Mouse (Mus musculus): ENCODE measurements around the gene Amn1. TPM values are rescaled to one million over a fixed set of nuclear protein-coding genes. Genes with fewer than 3 reads are reported as not detected.

Gene Amn1
- polyA plus RNA-seq (2021; fragmentation: Nextera tagmentation) = 31.8 and 43.6 TPM in 2 replicates
- long read RNA-seq, experiment 1, full-length matches to known transcripts = 35 of 45 reads
- long read RNA-seq, experiment 1, partial matches to known transcripts = 5 of 45 reads
- long read RNA-seq, experiment 1, other reads (novel, unspliced or antisense) = 5 of 45 reads
- long read RNA-seq, experiment 2, transcript Amn1-201 (7 exons, 1,369 nt) = minor isoform, 5 of 36 reads
- long read RNA-seq, experiment 2, transcript Amn1-202 (7 exons, 1,457 nt) = major isoform, 18 of 36 reads
- long read RNA-seq, experiment 2, partial matches to known transcripts = 3 of 36 reads
- long read RNA-seq, experiment 2, other reads (novel, unspliced or antisense) = 10 of 36 reads

GRCm38 (mm10) chr6:149188041-149188924, at the start of gene Amn1:
Gene Amn1, minus strand, starts transcription at chr6:149188712.

GRCm38 (mm10) chr6:149139471-149139870, 49.0 kb downstream of the Amn1 start, which contains the start of gene Etfbkmt:
Gene Etfbkmt, plus strand, starts transcription at chr6:149139849.

GRCm38 (mm10) chr6:149129870-149130269, 58.6 kb downstream of the Amn1 start, which contains the start of gene Gm10203:
Gene Gm10203, plus strand, starts transcription at chr6:149130170.

Other genes starting within 250 kb of the Amn1 start
- gene Sinhcaf, start 242.2 kb downstream of the Amn1 start, polyA plus RNA-seq (2021; fragmentation: Nextera tagmentation) = 1.5 and 1.7 TPM in 2 replicates
- 17.6 TPM in 2 replicates for gene Dennd5b, start 87.0 kb downstream of the Amn1 start, polyA plus RNA-seq (2021; fragmentation: Nextera tagmentation)
- not detected in 2 replicates for gene Gm10203, start 58.5 kb downstream of the Amn1 start, polyA plus RNA-seq (2021; fragmentation: Nextera tagmentation)
- gene Etfbkmt, start 48.9 kb downstream of the Amn1 start, polyA plus RNA-seq (2021; fragmentation: Nextera tagmentation) = 3.3 and 3.5 TPM in 2 replicates
- 4.5 and 7.2 TPM in 2 replicates for gene Resf1, start 120.7 kb upstream of the Amn1 start, polyA plus RNA-seq (2021; fragmentation: Nextera tagmentation)
- gene Bicd1, start 220.2 kb upstream of the Amn1 start, polyA plus RNA-seq (2021; fragmentation: Nextera tagmentation) = 12.0 and 12.3 TPM in 2 replicates

Data from left cerebral cortex, adult 6 months (tissue).